Mouse (Mus musculus): ENCODE data around the gene Rpl9-ps6. TPM values are rescaled to one million over a fixed set of nuclear protein-coding genes. Genes with fewer than 3 reads are reported as not detected.

Rpl9-ps6 gene
- 79.8 TPM for polyA plus RNA-seq (2014; fragmentation: Illumina TruSeq; extraction: RNeasy Lipid Tissue Mini Kit (QIAGEN cat#74804); ENCODE audit: insufficient read depth, low read depth, low replicate concordance)

DNA sequence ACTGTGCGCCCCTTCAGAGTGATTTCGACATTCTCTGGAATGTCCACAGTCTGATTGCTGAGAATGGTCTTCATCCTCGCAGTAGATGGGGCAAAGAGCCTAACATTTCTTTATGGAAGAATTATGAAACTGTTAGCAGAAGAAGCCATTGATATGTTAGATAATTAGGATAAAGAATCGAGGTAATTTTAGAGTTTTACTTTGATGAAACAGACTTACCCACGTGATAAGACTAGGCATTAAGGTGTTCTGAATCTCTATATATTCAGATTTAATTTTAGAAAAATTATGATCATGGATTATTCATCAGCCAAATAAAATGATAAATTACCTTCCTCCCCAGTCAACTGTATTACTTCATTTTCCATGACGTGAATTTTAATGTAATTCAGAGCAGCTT lies at the start of gene Rpl9-ps6:
Gene Rpl9-ps6 (minus strand): TSS at position 101 of the 400 bp plus-strand sequence.

DNA sequence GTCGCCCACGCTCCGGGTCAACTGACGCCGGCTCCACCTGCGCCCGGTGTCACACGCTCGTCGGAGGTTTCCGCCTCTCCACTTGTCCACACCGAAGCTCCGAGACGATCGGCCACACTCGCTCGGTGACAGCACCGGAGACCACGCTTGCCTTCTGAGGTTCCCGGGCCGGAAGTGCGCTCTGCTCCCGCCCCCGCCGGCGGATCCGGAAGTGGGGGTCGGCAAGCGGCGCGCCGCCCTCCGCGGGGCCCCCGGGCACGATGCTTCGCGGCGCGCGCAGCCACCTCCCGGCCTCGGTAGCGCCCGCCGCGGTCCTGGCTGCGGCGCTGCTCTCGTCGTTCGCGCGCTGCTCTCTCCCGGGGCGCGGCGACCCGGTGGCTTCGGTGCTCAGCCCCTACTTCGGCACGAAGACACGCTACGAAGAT lies 19.3 kb upstream of the Rpl9-ps6 start, which contains the start of gene Minpp1:
Gene Minpp1 (plus strand): TSS at position 89 of the 425 bp plus-strand sequence.

Other genes starting within 250 kb of the Rpl9-ps6 start
- 39.9 TPM for gene Sgms1, start 76.9 kb downstream of the Rpl9-ps6 start, polyA plus RNA-seq (2014; fragmentation: Illumina TruSeq; extraction: RNeasy Lipid Tissue Mini Kit (QIAGEN cat#74804); ENCODE audit: insufficient read depth, low read depth, low replicate concordance)
- 15.7 TPM for gene Minpp1, start 19.2 kb upstream of the Rpl9-ps6 start, polyA plus RNA-seq (2014; fragmentation: Illumina TruSeq; extraction: RNeasy Lipid Tissue Mini Kit (QIAGEN cat#74804); ENCODE audit: insufficient read depth, low read depth, low replicate concordance)
- gene Papss2, start 129.2 kb upstream of the Rpl9-ps6 start, polyA plus RNA-seq (2014; fragmentation: Illumina TruSeq; extraction: RNeasy Lipid Tissue Mini Kit (QIAGEN cat#74804); ENCODE audit: insufficient read depth, low read depth, low replicate concordance) = 7.9 TPM

Data from lung, adult 10 weeks (tissue).